Mouse (Mus musculus) adrenal gland, postnatal 4 days (tissue): ENCODE data around the gene Atp6v1g3. TPM values are rescaled to one million over a fixed set of nuclear protein-coding genes. Genes with fewer than 3 reads are reported as not detected.

Source experiments
- DNase-seq, 2 experiments: peaks; one replicate each; pipeline ENCODE4 v3.0.0; 2021 to 2022; ENCODE audit warnings: low spot score in 2 of 2, mixed read lengths in 2 of 2
- long read RNA-seq, 2 experiments: library from polyadenylated mRNA; stranded (forward); transcript quantifications; one replicate each; pipeline ENCODE4 v2.0.0; 2021
- total RNA-seq, 2 experiments: library from RNA; stranded (reverse); gene quantifications; 2 replicates each; pipeline ENCODE4 v1.2.3; 2021

Gene Atp6v1g3
- total RNA-seq = 1 to 10 TPM in 1 of 2 experiments, not detected in 1; 2.3 TPM
- long read RNA-seq, experiment 1 = 0 reads
- long read RNA-seq, experiment 2, partial matches to known transcripts = 0 of 6 reads
- long read RNA-seq, experiment 2, other reads (novel, unspliced or antisense) = 3 of 6 reads

GRCm38 (mm10) chr1:138273438-138273837, at the start of gene Atp6v1g3:
TSS of gene Atp6v1g3 (plus strand) at chr1:138273738.
- no peak for DNase-seq

DNA sequence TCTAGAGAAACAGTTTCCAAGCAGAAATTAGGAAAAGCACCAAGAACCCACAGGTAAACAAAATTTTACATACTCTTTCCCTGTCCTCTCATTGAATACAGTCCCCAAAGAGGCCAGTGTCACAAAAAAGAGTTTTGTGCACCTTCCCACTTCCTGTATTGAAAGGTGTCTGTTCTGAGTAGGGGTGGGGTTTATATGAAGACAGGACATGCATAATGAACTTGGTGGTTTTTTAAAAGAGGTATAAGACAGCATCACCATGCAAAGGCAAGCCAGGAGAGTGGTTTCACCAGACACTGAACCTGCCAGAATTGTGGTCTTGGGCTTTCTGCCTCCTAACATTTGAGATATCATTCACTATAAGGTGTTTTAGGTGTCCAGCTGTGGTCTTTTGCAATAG, 40.5 kb upstream of the Atp6v1g3 start:
- DNase-seq = no peak

GRCm38 (mm10) chr1:138237252-138237651, 36.3 kb upstream of the Atp6v1g3 start:
- no peak for DNase-seq

DNA sequence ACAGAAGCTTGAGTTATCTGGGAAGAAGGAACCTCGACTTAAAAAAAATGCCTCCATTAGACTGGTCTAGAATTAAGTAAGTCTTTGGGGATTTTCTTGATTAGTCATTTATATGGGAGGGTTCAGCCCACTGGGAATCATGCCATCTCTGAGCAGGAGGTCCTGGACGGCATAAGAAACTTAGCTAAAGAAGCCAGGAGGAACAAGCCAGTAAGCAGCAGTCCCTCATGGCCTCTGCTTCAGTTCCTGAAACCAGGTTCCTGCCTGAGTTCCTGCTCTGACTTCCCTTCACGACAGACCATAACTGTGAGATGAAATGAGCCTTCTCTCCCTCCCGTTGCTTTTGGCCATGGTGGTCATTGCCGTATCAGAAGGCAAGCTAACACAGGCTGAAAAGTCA, 29.6 kb upstream of the Atp6v1g3 start:
- no peak for DNase-seq

- no peak for DNase-seq
These were observed 29.1 kb upstream of the Atp6v1g3 start for GRCm38 (mm10) chr1:138244485-138244884.

DNA sequence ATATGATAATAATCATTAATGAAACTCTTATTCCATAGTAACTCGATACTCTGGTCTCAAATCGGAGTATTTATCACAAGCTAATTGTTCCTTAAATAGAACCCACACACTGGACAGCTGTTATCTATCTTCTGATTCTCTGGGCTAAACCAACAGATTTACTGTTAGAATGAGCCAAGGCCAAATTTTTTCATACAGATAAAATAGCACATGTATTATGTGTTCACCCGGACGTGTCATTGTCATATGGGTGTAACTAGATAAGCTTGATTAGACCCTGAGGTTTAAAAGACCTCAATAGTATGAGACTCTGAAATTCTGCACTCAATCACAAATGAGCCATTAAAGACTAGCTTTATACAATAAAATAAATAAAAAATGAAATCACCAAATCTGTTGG, 28.4 kb upstream of the Atp6v1g3 start:
- no peak for DNase-seq

DNA sequence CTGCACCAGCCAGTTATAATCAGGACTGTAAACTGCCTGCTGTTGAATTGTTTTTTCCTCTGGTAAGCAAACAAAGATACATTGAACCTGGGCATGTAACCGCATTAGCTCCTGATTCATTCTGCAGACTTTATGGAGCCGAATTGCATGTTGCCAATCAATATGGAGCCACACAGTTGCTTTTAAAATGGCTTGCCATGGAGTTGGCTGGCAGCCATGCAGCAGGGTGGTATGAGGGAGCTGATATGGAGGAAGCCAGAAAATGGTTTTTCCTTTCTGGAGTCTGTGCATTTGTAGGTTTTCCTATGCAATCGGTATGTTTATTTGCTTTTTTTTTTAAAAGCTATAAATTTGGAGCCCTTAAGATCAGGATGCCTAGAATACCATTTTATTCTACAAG, 28.0 kb upstream of the Atp6v1g3 start:
- no peak for DNase-seq

GRCm38 (mm10) chr1:138246438-138247164, 26.9 kb upstream of the Atp6v1g3 start:
- no peak for DNase-seq

GRCm38 (mm10) chr1:138247699-138248483, 25.6 kb upstream of the Atp6v1g3 start:
- DNase-seq = no peak

- DNase-seq = no peak
These were observed 24.8 kb upstream of the Atp6v1g3 start for GRCm38 (mm10) chr1:138248770-138249169.

GRCm38 (mm10) chr1:138250951-138251350, 22.6 kb upstream of the Atp6v1g3 start:
- DNase-seq = no peak

DNA sequence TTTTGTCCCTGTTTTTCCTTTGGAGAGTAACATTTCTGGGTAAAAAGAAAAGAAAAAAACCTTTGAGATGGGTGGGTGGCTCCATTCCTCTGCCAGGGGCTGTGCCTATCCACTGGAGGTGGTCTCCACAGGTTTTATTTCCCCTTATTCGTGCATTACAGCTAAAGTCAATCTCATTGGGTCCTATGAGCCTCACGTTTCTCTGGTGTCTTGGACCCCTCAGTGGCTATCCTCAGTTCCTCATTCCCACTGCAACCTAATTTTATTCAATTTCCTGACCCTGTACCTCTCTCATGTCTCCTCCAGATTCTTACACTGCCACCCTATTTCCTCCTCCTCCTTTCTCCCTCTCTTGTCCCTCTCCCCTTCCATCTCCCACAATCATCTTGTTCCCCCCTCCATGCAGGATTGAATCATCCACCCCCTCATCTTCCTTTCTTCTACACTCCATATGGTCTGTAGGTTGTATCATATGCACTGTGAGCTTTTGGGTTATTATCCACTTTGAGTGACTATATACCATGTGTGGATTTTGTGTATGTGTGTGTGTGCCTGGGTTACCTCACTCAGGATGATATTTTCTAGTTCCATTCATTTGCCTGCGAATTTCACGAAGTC, 17.3 kb upstream of the Atp6v1g3 start:
- DNase-seq = no peak

GRCm38 (mm10) chr1:138258758-138259157, 14.8 kb upstream of the Atp6v1g3 start:
- DNase-seq = no peak

- no peak for DNase-seq
These were observed 12.0 kb upstream of the Atp6v1g3 start for GRCm38 (mm10) chr1:138261520-138261919.

- DNase-seq = no peak
These were observed 11.1 kb upstream of the Atp6v1g3 start for GRCm38 (mm10) chr1:138262408-138262807.

GRCm38 (mm10) chr1:138267465-138268055, 6.0 kb upstream of the Atp6v1g3 start:
- no peak for DNase-seq

DNA sequence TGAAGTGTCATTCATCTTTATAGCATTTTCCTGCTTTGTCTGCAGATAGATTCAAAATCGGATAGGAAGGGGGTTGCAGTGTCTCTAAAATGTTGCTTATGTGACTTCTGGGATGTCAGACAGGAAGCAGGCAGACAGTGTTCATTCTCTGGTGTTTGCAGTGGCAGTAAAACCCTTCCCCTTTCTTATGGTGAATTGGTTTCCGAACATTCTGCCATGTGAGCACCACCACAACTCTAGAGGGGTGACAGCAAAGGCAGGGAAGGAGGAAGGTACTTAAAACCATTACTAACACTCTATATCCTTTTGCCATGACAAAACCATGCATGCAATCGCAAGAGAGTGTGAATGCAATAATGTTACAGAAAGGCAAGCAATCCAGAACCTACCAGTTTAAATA, 1.4 kb downstream of the Atp6v1g3 start:
- no peak for DNase-seq

- DNase-seq = no peak
These were observed 2.3 kb downstream of the Atp6v1g3 start for GRCm38 (mm10) chr1:138275859-138276258.

DNA sequence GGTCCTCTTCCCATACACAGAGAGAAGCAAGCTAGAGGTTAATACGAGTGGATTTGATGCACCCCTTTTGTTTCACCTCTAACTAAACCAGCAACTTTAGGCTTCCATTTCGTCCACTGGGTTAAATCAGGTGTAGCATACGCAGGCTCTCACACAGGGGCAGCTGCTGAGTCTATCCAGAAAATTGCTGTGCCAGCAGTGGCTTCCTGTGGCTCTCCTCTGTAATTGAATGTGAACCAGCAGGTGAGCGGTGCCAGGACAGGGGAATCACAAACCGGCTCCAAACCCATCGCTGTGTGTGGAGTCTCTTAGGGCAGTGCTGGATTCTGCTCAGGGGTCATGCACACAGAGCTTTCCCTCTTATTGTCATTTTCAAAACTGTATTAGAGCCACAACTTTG, 7.6 kb downstream of the Atp6v1g3 start:
- DNase-seq = no peak

- DNase-seq = no peak
These were observed 9.0 kb downstream of the Atp6v1g3 start for GRCm38 (mm10) chr1:138282413-138283141.

DNA sequence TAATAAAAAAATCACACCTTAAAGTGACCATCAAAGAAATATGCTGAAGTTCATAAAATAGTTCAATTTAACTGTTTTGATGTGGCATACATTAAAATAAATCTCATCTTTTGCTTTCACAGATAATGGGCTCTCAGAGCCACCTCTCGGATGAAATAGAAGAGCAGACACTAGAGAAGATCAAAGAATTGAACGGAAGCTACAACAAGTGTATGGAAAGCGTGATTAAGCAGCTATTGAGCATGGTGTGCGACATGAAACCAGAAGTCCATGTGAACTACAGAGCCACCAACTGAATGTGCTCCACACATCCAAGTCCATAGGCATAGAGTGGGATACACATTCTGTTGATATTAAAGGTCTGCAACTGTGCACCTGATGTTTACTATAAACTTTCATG, 14.1 kb downstream of the Atp6v1g3 start:
- no peak for DNase-seq
